Mouse (Mus musculus) left cerebral cortex, postnatal 25 days (tissue): Measurements from ENCODE around the gene Pate2. TPM values are rescaled to one million over a fixed set of nuclear protein-coding genes. Genes with fewer than 3 reads are reported as not detected.
"Not testable (repeated sequence)": the region's sequence is repeated elsewhere in the genome, so short reads cannot be mapped to it uniquely, and the experiment has no call there.

Experiments
- DNase-seq, 2 experiments: peaks; one replicate each; pipeline ENCODE4 v3.0.0; 2022; ENCODE audit warnings: low spot score in 2 of 2, mixed read lengths in 1 of 2
- intact Hi-C: fragments of 180-260 bp; cut with DNase I; formaldehyde crosslinking; loops from one replicate; pipeline ENCODE4 v1.15.1; 2025
- total RNA-seq, 2 experiments: library from RNA; stranded (reverse); gene quantifications; 2 replicates each; pipeline ENCODE4 v1.2.3; 2021

The Pate2 gene
- total RNA-seq, 2 experiments from 2014 or later, result 0.55 to 0.87 TPM

DNA sequence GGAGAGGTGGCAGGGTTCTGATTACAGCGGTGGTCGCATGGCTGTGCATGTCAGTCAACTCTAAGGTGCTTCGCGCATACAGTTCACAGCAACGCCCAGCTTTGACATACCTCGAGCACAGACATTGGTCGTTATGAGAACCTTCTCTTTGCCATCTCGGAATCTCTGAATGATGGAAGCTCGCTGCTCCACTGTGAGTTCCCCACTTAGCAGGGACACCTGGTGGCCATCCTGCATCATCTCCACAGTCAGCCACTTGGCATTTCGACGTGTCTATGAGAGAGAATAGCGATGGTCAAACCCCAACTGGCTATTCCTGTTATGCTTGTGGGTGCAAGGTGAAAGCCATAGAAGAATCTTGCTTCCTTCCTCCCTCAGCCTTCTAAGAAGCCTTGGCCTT lies 24.4 kb upstream of the Pate2 start:
- intact Hi-C loops, result no loop called here
- peak in 1 of 2 experiments; percentile 30 for DNase-seq

DNA sequence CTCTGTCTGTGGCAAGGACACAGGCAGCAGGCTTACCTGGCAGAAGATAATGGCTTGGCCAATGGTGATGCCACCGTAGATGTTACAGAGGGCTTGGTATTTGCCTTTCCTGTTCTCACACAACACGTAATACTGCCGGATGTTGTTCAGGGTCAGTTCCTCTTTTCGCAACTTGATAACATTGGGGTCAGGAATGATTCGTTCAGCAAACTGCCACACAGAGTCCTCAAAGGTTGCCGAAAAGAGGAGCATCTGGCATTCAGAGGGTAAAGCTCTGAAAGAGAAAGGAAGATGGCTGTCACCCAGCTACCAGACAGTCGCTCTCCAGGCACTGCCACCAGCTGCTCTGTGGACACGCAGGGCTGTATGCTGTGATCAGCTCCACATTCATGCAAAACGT lies 23.3 kb upstream of the Pate2 start:
- DNase-seq, result no peak
- intact Hi-C loops, result no loop called here

DNA sequence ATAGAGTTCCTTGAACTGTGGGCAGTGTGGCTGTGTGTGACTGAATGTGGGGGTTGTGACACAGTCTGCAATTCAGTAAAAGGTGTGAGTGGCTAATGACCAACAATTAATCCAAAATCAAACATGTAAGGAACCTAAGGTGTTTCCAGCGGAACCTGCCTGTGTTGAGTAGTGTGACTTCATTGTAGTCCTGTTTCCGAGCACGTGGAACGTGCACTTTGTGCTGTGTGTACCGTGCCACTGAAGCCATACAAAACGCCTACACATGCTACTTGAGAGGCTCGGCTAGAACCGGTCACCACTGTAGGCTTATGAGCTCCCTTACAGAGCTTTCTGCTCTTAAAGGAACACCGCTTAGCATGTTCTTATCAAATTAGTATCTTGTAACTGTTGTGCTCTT lies 21.6 kb upstream of the Pate2 start:
- intact Hi-C loops, result no loop called here
- no peak for DNase-seq

DNA sequence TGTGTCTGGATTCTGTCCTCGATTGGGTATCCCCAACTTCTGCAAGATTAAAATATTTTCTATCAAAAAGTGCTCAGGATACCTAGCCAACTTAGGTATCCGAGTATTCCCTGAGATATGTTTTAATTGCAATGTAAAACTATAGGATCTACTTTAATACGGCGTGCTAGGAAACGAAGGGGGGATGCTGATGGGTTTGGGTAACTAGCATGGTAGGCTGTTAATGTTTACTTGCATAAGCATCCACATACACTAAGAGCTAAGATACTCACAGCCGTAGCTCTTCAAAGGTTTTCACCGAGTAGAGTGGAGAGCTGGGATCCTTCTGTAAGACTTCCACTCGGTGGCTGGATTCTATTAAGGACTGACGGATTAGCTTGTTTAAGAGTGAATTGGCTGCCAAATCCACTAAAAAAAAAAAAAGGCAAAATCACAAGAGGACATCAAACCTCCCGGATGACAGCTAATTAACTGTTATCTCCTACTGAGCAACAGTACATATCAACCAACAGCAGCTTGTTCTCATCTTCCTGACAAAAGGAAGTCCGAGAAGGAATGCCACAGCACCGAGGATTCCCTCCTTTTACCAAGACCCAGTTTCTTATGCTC lies 13.5 kb upstream of the Pate2 start:
- DNase-seq, result no peak
- intact Hi-C loops, result no loop called here

DNA sequence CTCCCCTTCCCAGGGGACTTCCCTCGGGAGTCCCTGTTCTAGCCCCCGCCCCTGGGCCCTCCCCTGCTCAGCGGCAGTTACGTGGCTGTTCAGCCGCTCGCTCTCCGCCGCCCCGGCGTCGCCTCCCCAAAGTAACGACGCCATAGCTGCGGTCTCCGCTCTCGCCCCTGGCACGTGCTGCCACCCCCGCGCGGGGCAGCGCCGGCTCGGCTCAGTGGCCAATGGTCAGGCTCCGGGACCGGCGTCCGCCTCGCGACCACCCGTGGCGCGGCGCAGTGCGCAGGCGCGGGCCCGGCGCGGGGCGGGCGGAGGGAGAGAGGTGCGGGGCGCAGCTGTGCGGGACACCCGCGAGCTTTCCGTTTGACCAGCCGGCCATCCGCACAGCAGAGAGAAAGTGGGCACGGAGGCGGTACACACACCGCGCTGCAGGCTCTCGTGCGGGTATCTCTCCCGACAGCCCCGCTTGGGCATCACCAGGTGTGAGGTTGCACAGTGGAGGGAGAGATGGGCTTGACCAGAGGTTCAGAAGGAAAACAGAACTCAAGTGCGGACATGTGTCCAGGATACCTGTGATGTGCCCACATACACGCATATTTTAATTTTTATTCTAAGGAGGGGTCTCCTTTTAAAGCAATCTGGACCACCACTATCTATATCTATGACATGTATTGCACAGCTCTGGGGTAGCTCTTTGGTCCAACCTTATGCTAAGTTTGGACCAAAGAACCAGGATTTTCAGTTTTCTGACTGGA lies 11.7 kb upstream of the Pate2 start, which contains the start of the genes Ddx25 and Pus3:
Gene Ddx25 (minus strand): TSS at position 272 of the 752 bp plus-strand sequence.
Gene Pus3 (plus strand): TSS at position 339 of the 752 bp plus-strand sequence.
- peak; percentile 78 for DNase-seq
- intact Hi-C loops, result no loop called here

DNA sequence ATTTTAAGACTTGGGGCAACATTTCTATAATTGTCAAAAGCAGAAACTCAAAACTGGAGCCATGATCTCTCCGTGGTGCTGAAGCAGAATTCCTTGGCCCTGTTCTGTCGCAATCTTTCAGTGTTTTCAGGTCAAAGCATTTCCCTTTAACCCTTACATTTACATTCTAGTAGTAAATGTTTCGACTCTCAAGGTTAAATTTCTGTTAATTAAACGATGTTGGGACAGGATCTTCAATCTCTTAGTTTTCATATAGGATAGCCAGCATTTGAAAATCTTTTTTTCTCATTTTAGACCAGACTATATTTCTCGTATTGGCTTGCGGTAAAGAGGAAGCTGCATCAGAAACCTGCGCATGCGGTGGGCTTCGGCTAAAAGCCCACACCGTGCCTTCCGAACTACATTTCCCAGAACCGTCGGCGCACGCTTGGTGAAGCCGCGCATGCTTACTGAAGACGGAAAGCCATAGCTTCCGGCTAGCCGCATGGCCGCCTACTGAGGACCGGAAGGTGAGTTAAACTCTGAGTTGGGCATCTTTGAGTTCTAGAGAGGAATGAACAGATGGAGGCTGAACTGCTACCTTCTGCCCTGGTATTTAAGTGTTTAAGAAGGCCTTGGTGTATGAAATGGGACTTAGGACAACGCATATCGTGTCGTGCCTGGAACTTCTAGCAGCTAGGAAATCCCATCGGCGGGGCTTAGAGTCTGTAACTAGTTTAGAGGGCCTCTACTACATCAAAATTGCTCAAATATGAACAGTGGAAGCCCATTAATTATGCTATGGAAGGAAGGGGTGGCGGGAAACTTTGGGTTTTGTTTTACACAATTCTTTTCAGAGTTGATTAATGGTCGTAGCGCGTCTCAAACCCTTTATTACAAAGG lies 10.8 kb upstream of the Pate2 start:
- intact Hi-C loops, result no loop called here

DNA sequence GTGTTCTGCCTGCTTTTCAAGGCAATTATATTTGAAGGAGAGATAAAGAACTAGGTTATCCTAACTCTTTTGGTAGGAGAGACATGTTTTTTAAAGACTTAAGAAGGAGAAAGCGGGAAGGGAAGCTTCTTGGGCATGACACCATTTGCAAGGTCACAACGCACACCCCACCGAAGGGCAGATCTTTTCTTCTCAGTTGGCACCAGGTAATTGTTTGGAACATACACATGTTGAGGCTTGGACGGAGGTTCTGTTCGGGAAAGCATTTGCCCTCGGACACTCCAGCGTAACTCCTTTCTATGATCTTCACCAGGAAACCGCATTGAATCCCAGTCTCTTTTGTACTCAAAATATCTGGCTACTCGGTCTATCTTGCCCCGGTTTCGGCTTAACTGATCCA lies 9.0 kb upstream of the Pate2 start:
- no peak for DNase-seq
- intact Hi-C loops, result no loop called here

More for the DNA sequence above, 10.8 kb upstream of the Pate2 start:
- DNase-seq, result peak; percentile 86 to 90

DNA sequence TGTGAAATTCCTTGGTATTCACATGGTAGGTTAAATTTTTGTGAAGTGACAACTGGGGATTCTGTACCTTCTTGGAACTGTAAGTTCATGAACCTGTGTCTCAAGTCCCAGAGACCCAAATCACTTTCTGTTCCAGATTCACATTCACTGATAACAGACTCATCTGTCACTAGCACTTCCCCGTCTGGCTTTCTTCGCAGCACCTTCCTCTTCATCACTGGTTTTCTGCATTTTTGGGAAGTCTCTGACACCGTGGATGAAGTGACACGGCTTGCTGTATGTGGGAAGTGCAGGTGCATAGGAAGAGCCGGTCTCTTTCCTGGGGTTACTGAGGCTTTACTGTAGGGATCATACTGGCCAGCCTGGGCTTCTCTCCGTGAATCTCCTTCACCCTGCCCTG lies 8.5 kb upstream of the Pate2 start:
- no peak for DNase-seq
- intact Hi-C loops, result no loop called here

DNA sequence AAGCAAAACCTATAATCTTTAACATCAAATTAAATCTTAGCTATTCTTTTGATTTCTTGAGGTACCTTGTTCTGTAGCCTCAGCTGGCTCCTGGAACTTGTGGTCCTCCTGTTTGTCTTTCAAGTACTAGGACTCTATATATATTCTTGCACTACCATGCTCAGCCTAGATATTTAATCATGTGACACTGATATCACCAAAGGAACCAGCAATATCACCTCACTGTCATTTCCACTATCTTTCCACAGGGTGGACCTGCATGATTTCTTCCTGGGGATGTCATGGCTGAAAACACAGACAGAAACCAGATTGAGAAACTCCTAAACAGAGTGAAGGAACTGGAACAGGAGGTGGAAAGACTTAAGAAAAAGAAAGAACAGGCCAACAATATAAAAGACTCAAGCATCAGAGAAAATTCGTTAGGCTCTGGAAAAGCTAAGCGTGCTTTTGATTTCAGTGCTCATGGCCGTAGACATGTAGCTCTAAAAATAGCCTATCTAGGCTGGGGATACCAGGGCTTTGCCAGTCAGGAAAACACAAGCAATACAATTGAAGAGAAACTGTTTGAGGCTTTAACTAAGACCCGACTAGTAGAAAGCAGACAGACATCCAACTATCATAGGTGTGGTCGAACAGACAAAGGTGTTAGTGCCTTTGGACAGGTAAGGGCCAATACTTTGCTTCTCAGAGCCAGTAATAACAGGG lies 5.4 kb upstream of the Pate2 start:
- DNase-seq, result no peak
- intact Hi-C loops, result no loop called here

DNA sequence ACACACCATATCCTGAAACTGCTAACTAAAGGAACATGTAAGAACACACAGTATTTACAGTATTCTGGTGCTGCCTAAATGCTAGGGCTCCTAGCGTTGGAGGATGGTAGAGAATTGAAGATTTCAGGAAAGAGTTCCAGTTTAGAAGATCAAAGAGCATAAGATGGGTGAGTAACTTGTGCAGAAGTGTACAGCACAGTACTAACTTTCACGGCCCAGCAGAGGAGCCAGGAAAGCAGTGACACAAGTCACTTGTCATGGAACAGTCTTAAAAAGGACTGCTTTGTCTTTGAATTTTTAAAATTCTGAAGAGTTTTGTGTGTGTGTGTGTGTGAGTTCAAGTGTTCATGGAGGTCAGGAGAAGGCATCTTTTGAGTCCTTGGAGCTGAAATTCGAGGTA lies 2.1 kb upstream of the Pate2 start:
- DNase-seq, result no peak
- intact Hi-C loops, result no loop called here

DNA sequence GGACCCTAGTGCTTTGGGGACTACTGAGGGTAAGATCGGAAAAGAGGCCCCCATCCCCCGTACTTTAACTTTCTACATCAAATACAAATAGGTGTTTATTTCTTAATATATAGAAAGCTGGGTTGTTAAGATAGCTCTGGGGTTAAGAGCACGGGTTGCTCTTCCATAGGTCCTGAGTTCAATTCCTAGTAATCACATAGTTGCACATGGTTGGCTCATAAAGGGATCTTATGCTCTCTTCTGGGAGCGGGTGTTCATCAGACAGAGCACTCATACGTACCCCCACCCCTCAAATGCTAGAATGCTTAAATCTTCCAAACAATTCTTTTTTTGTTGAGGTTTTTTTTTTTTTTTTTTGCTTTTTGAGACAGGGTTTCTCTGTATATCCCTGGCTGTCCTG lies 579 bp downstream of the Pate2 start:
- intact Hi-C loops, result no loop called here
- DNase-seq, result no peak

DNA sequence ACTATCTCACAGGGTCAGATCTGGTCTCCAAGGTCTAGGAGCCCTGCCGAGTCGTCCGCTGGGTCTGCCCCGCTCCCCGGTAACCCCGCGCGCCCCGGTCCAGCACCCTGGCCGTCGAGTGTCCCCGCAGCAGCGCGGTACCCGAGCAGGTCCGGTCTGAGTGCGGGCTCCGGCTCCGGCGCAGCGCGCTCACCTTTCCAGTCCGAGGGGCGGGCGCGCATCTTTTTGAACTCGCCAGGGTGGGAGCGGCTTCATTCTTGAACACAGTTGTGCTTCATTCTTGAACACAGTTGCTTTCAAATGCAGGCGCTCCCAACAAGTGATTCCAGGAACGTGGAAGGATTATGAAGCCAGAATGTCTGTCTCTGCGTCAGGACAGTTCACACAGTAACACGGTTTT lies 4.3 kb downstream of the Pate2 start:
- intact Hi-C loops, result no loop called here
- DNase-seq, result no peak

DNA sequence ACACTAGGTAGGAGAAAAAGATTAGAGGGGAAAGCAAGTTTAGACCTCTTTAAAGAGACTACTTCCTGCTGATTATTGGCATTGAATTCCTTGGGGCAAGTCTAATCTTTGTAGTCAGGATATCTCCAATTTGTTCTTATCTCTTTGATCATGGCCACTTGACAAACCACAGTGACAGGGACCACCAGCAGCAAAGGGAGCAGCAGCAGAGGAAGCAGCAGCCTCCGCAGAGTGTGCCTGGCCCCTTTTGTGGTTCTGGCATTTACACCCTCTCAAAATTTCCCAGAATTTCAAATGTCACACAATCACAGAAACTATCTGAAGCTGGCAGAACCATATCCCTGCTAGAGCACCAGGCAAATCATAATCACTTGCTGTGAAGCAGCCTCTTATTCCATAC lies 17.6 kb downstream of the Pate2 start:
- intact Hi-C loops, result no loop called here
- DNase-seq, result no peak

DNA sequence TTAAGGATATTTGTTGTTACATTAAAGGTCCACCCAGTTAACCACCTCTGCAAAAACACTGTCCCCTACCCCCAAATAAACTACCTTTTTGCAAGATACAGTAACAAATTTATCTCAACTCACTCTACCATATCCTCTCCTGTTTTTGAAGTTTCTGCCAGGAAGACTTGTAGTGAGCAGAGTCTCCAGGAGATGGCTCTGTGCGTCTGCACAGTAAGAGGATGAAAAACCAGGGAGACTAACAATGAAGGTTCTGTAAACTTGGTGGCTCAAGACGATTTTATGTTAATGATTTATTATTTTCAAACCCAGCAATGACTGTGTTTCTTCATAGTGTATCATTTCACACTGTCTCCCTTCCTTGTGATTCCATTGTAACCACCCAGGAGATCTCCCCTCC lies 22.8 kb downstream of the Pate2 start:
- intact Hi-C loops, result loop anchor here (1.0 to 10.0 kb wide), 3 partner anchors 114 to 1122 kb away; no protein-coding TSS in a partner anchor
- DNase-seq, result peak; percentile 32 to 57

DNA sequence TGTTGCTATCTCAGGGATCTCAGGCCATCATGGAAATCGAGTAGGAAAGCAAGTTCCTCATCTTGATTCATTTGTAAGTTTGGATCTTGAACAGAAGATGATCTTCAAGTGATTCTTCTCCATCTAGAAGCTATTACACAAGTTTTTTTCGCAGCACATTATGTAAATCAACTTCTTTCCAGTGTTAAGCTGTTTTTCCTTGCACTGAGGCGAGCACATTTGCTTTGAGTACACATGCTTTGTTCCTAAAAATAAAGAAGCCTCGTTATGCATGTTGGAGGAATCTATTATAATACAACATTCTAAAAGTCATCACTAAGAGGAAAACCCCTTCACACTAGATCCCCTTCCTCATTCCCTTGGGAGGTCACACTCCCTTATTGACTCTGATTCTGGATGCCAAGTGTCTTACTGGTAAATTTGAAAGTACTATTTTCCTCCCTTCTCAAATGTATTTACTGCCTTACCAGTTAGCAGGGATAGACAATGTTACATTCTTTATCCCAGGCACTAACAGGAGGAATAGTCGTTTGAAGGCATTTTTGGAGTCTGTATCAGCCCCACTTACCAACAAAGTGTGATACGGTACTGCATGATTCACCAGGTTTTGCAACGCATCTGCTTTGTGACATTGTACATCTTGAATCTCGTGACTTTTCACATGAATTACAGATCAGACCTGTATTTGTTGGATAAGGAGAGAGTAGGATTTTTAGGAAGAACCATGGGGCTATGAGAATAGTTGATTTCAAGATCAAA lies 37.7 kb downstream of the Pate2 start:
- DNase-seq, result peak in 1 of 2 experiments; percentile 46
- intact Hi-C loops, result no loop called here

DNA sequence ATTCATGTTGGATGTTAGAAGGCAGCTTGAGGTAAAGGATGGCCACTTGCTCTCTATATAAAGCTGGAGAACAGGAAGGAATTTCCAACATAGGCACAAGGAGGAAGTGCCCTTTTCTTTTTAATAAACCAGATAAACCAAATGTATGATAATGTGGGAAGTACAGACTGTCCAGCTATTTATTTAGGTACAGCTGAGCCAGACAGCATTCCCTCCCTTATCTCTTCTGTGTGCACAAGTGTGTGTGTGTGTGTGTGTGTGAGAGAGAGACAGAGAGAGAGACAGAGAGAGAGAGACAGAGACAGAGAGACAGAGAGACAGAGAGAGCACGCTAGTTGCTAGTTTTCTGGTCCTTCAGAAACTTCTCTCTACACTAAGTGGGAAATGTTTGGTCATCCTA lies 41.8 kb downstream of the Pate2 start, which contains the start of gene Pate4:
Gene Pate4 (minus strand): TSS at position 101 of the 400 bp plus-strand sequence.
- intact Hi-C loops, result no loop called here

DNA sequence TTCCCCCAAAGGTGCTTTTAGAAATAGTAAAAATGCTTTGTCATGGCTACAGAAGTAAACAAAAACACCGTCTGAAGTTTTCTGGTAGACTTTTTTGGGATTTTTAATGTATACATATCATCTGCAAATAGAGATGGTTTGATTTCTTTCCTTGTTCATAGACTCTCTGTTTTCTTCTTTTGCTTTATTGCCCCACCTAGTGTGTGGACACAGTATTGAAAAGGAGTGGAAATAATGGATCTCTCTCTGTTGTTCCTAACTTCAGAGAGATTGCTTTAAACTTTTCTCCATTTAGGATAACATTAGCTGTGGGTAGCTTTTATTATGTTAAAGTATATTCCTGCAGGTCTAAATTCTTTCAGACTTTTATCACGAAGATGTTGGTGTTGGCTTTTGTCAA lies 43.9 kb downstream of the Pate2 start:
- intact Hi-C loops, result no loop called here
- DNase-seq, result no peak

More for the DNA sequence above, 41.8 kb downstream of the Pate2 start, which contains the start of gene Pate4:
- no peak for DNase-seq

DNA sequence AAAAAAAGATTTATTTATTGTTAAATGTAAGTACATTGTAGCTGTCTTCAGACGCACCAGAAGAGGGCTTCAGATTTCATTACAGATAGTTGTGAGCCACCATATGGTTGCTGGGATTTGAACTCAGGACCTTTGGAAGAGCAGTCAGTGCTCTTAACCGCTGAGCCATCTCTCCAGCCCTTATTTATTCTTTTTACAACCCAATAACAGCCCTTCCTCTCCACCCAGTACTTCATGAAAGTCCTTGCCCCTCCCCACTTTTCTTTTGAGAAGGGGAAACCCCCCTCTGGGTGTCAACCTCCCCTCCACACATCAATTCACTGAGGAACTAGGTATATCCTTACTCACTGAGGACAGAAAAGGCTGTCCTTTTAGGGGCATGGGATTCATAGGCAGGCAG lies 46.7 kb downstream of the Pate2 start:
- intact Hi-C loops, result not testable (repeated sequence)

DNA sequence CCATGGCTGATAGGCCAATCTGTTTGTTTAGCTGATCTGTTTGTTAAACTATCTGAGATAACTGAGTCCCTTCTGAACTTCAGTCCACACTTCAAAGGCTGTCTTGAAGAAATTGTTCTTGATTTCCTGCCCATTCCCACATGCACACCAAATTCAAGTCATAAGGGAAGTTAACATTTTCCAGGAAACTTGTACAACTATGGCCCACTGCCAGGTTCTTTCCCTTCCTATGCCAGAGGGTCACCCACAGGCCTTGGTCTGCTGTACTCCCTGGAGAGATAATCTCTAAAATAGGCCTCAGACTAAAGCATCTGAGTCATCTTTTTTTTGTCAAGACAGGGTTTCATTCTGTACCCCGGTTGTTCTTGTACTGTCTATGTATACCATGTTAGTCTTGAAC lies 62.9 kb downstream of the Pate2 start:
- DNase-seq, result no peak
- intact Hi-C loops, result no loop called here

More for the DNA sequence above, 46.7 kb downstream of the Pate2 start:
- DNase-seq, result not testable (repeated sequence)
